Mouse (Mus musculus): ENCODE results near the gene Fam216a. TPM values are rescaled to one million over a fixed set of nuclear protein-coding genes. Genes with fewer than 3 reads are reported as not detected.

Gene Fam216a
- polyA plus RNA-seq, 1 experiment from 2014 or later = 16.9 TPM

DNA sequence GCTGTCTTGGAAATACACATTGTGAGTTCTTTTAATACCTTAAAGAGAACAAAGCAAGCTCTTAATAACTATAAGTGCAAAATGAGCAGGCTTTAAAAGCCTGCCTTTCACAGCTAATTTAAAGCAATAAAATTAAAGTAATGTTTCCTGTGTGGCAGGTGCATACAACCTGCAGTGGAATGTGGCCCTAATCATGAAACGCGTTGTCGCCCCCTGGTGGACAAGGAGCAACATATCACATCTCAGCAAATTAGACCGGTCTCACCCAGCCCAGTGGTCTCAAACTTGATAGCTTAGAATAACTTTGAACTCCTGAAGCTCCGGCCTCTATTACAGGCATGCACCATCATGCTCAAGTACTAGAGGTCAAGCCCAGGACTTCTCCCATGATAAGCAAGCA, 27.9 kb downstream of the Fam216a start:
- ATAC-seq (ENCODE audit: insufficient read depth) = no peak; the same call in 1 of the 2 replicates
- no peak overlapping the region for H3K4me2 ChIP-seq
- H3K9me3 ChIP-seq (replicated peaks) = no peaks in the 10 kb centered on the region
- H3K9ac ChIP-seq = no peak overlapping the region
- H3K4me3 ChIP-seq (replicated peaks) = no peak overlapping the region
- H3K4me1 ChIP-seq (replicated peaks) = no peaks in the 10 kb centered on the region
- no peak overlapping the region for H3K27ac ChIP-seq (replicated peaks)
- no peaks in the 10 kb centered on the region for H3K27me3 ChIP-seq
- WGBS (ENCODE audit: insufficient replicate concordance) = 5% methylated on average over 5 of the region's 5 CpGs
- H3K36me3 ChIP-seq (replicated peaks) = no peaks in the 10 kb centered on the region

DNA sequence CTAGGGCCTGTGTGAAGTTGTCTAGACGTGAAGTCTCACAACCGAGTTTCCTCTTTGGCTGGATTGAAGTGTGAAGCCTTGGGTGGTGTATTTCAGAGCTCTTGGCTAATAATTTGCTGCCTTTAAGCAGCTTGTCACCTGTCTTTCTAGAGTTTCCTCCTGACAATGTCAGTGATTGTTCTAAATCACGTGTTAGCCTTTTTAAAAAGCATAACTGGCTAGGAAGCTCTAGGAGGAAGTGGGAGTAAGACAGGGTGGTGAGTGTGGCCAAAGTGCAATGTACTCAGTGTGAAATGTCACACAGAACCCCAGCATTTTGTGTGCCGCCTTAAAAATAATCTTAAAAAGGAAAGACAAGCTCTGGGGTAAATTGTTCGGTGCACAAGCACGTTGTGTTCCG, 28.4 kb downstream of the Fam216a start:
- ATAC-seq (ENCODE audit: insufficient read depth) = no peak
- WGBS (ENCODE audit: insufficient replicate concordance) = 36% methylated on average over 7 of the region's 7 CpGs
- no peaks in the 10 kb centered on the region for H3K36me3 ChIP-seq (replicated peaks)
- no peak overlapping the region; the same call in 1 of the 2 replicates for H3K9ac ChIP-seq
- H3K4me1 ChIP-seq (replicated peaks) = no peaks in the 10 kb centered on the region
- H3K9me3 ChIP-seq (replicated peaks) = no peaks in the 10 kb centered on the region
- no peak overlapping the region for H3K4me2 ChIP-seq
- H3K27ac ChIP-seq (replicated peaks) = no peak overlapping the region
- no peak overlapping the region for H3K4me3 ChIP-seq (replicated peaks)
- H3K27me3 ChIP-seq = no peaks in the 10 kb centered on the region

DNA sequence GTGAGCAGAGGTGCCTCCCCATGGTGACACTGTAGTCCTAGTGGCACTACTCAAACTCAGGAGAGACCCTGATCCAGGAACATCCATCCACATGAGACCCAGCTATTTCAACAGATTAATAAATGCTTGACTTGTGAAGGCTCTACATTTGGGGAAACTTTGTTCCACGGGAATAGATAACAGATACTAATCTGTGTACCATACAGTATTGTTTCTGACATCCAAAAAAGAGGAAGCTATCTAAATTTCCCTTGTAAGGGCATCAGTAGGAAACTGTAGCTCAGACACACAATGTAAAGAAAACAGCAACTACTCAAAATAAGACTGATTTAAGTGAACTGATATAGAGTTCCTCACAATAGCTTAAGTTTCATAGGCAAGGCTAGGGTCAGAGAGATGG, 29.3 kb downstream of the Fam216a start:
- no peaks in the 10 kb centered on the region for H3K9me3 ChIP-seq (replicated peaks)
- 19% methylated on average over 1 of the region's 1 CpGs for WGBS (ENCODE audit: insufficient replicate concordance)
- no peaks in the 10 kb centered on the region for H3K36me3 ChIP-seq (replicated peaks)
- no peak overlapping the region for H3K4me3 ChIP-seq (replicated peaks)
- H3K27ac ChIP-seq (replicated peaks) = no peak overlapping the region
- ATAC-seq (ENCODE audit: insufficient read depth) = no peak
- H3K4me1 ChIP-seq (replicated peaks) = no peaks in the 10 kb centered on the region
- H3K4me2 ChIP-seq = no peak overlapping the region
- no peaks in the 10 kb centered on the region for H3K27me3 ChIP-seq
- no peak overlapping the region for H3K9ac ChIP-seq

DNA sequence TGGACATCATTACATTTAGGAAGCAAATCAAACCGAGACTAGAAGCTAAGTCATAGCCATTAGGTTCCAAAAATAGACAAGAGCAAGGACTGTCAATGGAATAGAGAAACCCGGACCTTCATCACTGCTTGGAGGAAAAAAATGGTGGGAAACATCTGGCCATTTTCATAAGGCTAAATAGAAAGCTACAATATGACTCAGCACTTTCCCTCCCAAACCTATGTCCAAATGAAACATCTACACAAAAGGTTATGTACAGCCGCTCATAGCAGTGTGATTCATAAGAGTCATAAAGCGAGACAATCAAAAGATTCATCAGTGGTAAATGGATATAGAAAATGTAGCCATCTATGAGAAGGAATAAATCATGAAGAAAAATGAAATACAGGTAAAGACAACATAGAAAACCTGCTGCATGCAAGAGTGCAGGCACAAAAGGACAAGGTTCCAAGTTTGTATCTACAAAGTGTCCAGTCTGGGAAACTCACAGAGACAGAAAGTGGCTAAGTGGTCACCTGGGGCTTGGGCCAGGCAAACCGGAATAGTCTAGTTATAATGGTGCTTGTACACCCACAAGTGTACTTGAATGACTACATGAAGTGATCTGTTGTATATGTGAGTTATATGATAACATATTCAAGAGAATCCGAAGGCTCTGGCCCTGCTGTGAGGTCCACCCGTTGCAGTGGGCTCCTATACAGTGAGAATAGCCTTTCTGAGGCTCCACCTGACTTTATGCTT, 35.4 kb downstream of the Fam216a start:
- no peak overlapping the region for H3K4me2 ChIP-seq
- H3K4me3 ChIP-seq (replicated peaks) = no peak overlapping the region
- H3K9ac ChIP-seq = no peak overlapping the region
- no peaks in the 10 kb centered on the region for H3K4me1 ChIP-seq (replicated peaks)
- H3K27ac ChIP-seq (replicated peaks) = no peak overlapping the region
- no peaks in the 10 kb centered on the region for H3K36me3 ChIP-seq (replicated peaks)
- no peak for ATAC-seq (ENCODE audit: insufficient read depth)
- H3K9me3 ChIP-seq (replicated peaks) = no peaks in the 10 kb centered on the region
- H3K27me3 ChIP-seq = no peaks in the 10 kb centered on the region
- 69% methylated on average over 7 of the region's 7 CpGs for WGBS (ENCODE audit: insufficient replicate concordance)

DNA sequence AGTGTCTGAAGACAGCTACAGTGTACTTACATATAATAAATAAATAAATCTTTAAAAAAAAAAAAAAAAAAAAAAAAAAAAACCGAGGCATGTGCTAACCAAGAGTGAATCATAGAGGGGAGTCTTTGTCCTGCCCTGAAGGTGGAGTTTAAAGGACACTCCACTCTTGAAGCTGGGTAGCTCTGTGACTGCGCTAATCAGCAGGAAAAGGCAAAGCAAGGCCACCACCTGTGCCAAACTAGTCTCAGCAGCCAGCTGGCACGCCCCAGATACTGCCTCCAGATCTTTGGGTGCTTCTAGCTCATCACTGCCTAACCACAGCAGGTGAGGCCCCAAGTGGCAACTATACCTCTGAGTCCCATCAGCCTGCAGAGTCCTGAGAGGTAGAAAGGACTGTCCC, 37.5 kb downstream of the Fam216a start:
- H3K4me3 ChIP-seq (replicated peaks) = no peak overlapping the region
- H3K9me3 ChIP-seq (replicated peaks) = no peaks in the 10 kb centered on the region
- no peak overlapping the region for H3K9ac ChIP-seq
- H3K27ac ChIP-seq (replicated peaks) = no peak overlapping the region
- H3K4me2 ChIP-seq = no peak overlapping the region
- no peaks in the 10 kb centered on the region for H3K27me3 ChIP-seq
- WGBS (ENCODE audit: insufficient replicate concordance) = 51% methylated on average over 3 of the region's 3 CpGs
- no peaks in the 10 kb centered on the region for H3K36me3 ChIP-seq (replicated peaks)
- no peak for ATAC-seq (ENCODE audit: insufficient read depth)
- H3K4me1 ChIP-seq (replicated peaks) = no peaks in the 10 kb centered on the region

DNA sequence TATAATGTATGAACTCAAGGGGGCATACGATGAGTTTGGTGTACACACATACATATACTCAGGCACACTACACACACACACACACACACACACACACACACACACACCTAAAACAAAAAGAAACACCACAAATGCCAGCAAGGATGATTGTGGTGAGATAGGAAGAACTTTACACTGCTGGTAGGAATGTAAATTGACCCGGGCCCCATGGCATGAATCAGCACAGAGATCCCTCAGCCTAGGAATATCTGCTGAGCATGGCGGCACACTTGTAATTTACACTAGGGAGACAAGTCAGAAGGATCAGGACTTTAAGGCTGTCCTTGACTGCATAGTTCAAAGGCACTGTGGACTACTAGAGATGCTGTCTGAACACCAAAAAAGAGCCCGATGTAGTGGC, 41.9 kb downstream of the Fam216a start:
- Histone ChIP-seq H3K4me2 (no peak overlapping the region), H3K4me1 (replicated peaks) (no peaks in the 10 kb centered on the region), H3K27me3 (no peaks in the 10 kb centered on the region), H3K4me3 (replicated peaks) (no peak overlapping the region), H3K9ac (no peak overlapping the region), H3K36me3 (replicated peaks) (peaks cover 5% of the 10 kb centered on the region; the same call in 1 of the 2 replicates), H3K27ac (replicated peaks) (no peak overlapping the region), H3K9me3 (replicated peaks) (no peaks in the 10 kb centered on the region)
- WGBS (ENCODE audit: insufficient replicate concordance) = 62% methylated on average over 4 of the region's 4 CpGs
- no peak for ATAC-seq (ENCODE audit: insufficient read depth)

DNA sequence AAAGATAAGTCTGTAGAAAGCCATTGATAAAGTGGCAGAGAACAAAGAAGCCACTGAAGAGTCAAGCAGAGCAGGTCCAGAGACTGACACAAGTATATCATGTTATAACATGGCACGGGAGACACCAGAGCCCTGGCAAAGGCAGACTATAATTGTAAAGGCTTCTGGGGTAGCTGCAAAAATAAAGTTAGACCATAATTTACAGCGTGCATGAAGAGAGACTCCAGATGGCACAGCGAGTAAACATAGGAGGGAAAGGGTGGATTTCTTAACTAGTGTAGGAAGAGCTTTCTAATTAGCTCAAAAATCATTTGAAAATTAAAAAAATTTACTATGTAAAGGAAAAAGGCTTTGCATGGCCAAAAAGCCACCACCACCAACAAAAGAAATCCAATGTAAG, 44.9 kb downstream of the Fam216a start:
- Histone ChIP-seq H3K4me2 (no peak overlapping the region), H3K4me3 (replicated peaks) (no peak overlapping the region), H3K27me3 (no peaks in the 10 kb centered on the region), H3K9me3 (replicated peaks) (no peaks in the 10 kb centered on the region), H3K36me3 (replicated peaks) (peaks cover 24% of the 10 kb centered on the region), H3K4me1 (replicated peaks) (no peaks in the 10 kb centered on the region), H3K27ac (replicated peaks) (no peak overlapping the region), H3K9ac (no peak overlapping the region)
- ATAC-seq (ENCODE audit: insufficient read depth) = no peak
- 78% methylated on average over 3 of the region's 3 CpGs for WGBS (ENCODE audit: insufficient replicate concordance)

DNA sequence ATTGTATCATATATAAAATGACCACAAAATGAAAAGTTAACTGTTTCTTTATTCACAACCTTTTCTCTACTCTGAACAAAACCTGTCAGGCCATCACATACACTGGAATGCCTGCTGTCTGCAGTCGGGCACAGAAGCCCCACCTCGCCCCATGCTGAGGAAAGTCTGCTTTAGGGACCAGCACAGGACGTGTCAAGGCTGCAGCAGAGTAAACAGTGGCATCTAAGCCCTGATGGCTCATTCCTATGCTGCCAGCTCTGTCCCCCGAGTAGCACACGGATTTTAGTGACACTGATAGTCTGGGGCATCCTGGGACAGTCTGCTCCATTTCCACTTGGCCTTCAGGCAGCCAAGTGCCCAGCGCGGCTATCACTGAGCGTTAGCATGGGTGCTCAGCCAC, 46.7 kb downstream of the Fam216a start:
- no peaks in the 10 kb centered on the region for H3K9me3 ChIP-seq (replicated peaks)
- H3K27me3 ChIP-seq = no peaks in the 10 kb centered on the region
- no peaks in the 10 kb centered on the region for H3K4me1 ChIP-seq (replicated peaks)
- H3K36me3 ChIP-seq (replicated peaks) = peaks cover 42% of the 10 kb centered on the region
- 80% methylated on average over 8 of the region's 8 CpGs for WGBS (ENCODE audit: insufficient replicate concordance)
- no peak overlapping the region for H3K4me3 ChIP-seq (replicated peaks)
- ATAC-seq (ENCODE audit: insufficient read depth) = no peak
- no peak overlapping the region for H3K9ac ChIP-seq
- H3K4me2 ChIP-seq = no peak overlapping the region
- no peak overlapping the region for H3K27ac ChIP-seq (replicated peaks)

DNA sequence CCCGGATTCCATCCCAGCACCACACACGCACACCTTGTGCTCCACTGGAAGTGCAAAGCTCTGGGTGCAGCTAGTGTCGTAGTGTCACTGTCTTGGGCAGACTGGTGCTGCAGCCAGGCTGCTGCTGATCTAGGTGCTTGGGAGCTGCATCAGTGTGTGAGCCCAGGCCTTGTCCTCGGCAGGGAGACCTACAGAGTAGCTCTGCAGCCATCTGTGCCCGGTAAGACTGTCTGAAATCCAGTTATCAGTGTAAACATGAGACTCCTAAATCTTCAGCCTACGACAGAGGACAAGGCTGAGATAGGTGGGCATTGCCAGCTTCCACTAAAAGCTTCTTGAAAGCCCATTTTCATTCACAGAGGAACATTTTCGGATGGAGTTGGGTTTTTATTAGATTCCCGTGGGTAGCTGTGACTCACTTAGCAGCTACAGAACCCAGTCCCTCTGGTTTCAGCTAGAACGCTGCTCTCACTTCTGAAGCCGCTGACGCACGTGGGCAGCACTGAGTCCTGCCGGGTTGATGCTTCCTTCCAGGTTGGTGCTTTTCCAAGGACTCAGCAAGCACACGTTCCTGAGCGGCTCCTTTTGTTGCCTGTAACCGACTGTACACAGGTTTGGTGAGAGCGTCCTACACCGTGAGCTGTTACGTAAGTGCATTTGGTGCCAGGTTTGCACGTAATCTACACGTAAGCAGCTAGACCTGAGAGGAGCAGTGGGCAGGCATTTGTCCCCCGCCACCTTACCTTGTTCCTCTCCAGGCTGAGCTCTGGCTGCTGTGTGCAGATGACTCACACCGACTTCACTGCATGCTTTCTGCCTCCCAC, 47.3 kb downstream of the Fam216a start:
- Histone ChIP-seq H3K27me3 (no peaks in the 10 kb centered on the region), H3K36me3 (replicated peaks) (peaks cover 48% of the 10 kb centered on the region), H3K9ac (no peak overlapping the region), H3K4me3 (replicated peaks) (no peak overlapping the region), H3K4me2 (no peak overlapping the region), H3K9me3 (replicated peaks) (no peaks in the 10 kb centered on the region), H3K27ac (replicated peaks) (no peak overlapping the region), H3K4me1 (replicated peaks) (no peaks in the 10 kb centered on the region)
- ATAC-seq (ENCODE audit: insufficient read depth) = no peak
- 84% methylated on average over 23 of the region's 23 CpGs for WGBS (ENCODE audit: insufficient replicate concordance)

DNA sequence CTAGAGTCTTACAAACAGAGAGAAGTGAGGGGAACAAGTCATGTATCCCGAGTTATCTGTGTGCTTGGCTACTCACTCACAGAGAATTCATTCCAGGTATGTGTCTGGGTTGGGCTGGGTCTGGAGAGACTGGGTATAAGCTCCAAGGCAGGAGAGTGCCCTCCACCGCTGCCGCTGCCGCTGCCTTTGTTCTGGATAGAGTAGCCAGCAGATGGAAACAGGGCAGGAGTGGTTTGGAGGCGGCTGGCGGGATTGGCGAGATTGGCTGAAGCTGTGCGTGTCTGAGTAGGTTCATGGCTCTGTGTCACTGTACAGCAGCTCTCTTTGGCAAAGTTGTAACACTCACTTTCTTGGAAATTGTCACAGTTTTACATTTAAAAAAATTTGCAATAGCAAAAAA, 48.6 kb downstream of the Fam216a start:
- no peak for ATAC-seq (ENCODE audit: insufficient read depth)

DNA sequence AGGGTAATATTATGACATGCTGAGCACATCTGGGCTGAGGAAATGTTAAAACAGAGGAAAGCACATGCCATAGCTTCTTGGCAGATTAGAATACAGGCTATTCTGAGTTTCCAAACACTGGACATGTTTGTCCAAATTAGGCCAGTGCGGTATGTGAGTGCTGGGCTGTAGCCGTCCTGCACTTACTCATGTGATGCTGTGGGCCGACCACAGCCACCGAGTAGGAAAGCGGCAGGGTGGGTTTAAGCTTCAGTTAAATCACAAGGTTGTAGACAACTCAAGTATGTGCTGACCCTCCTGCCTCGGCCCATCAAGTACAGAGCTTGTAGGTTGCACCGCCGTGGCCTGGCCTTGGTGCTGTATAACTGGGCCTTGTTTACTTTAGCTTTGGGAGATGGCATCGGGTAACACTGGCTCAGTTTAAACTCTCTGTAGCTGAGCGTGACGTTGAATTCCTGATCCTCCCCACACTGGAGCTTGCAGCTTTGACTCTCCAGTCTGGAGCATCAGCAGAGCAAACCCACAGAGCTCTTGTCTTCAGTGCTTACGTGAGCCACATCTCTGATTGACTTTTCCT, 51.9 kb downstream of the Fam216a start:
- Histone ChIP-seq H3K4me2 (no peak overlapping the region), H3K9me3 (replicated peaks) (no peaks in the 10 kb centered on the region), H3K4me3 (replicated peaks) (no peak overlapping the region), H3K27ac (replicated peaks) (no peak overlapping the region), H3K4me1 (replicated peaks) (peaks cover 5% of the 10 kb centered on the region; the same call in 1 of the 2 replicates), H3K36me3 (replicated peaks) (peaks cover 72% of the 10 kb centered on the region), H3K27me3 (no peaks in the 10 kb centered on the region), H3K9ac (no peak overlapping the region)
- ATAC-seq (ENCODE audit: insufficient read depth) = no peak
- 75% methylated on average over 12 of the region's 12 CpGs for WGBS (ENCODE audit: insufficient replicate concordance)

More for the DNA sequence above, 48.6 kb downstream of the Fam216a start:
- H3K4me2 ChIP-seq = no peak overlapping the region
- peaks cover 55% of the 10 kb centered on the region for H3K36me3 ChIP-seq (replicated peaks)
- no peak overlapping the region for H3K4me3 ChIP-seq (replicated peaks)
- no peaks in the 10 kb centered on the region for H3K27me3 ChIP-seq
- H3K9ac ChIP-seq = no peak overlapping the region
- H3K27ac ChIP-seq (replicated peaks) = no peak overlapping the region
- H3K9me3 ChIP-seq (replicated peaks) = no peaks in the 10 kb centered on the region
- H3K4me1 ChIP-seq (replicated peaks) = no peaks in the 10 kb centered on the region
- WGBS (ENCODE audit: insufficient replicate concordance) = 86% methylated on average over 8 of the region's 8 CpGs
